Mouse (Mus musculus) A20 (cell line): ENCODE results near the gene Tnfrsf9.

Experiments
- DNase-seq: peaks from one replicate; pipeline ENCODE4 v3.0.0-alpha.2; 2011; ENCODE audit warnings: low read depth, low spot score

Tnfrsf9 gene

GRCm38 (mm10) chr4:150894718-150895501, 19.5 kb upstream of the Tnfrsf9 start:
- no peak for DNase-seq

- no peak for DNase-seq
Observed at GRCm38 (mm10) chr4:150896896-150897624, 17.3 kb upstream of the Tnfrsf9 start.

DNA sequence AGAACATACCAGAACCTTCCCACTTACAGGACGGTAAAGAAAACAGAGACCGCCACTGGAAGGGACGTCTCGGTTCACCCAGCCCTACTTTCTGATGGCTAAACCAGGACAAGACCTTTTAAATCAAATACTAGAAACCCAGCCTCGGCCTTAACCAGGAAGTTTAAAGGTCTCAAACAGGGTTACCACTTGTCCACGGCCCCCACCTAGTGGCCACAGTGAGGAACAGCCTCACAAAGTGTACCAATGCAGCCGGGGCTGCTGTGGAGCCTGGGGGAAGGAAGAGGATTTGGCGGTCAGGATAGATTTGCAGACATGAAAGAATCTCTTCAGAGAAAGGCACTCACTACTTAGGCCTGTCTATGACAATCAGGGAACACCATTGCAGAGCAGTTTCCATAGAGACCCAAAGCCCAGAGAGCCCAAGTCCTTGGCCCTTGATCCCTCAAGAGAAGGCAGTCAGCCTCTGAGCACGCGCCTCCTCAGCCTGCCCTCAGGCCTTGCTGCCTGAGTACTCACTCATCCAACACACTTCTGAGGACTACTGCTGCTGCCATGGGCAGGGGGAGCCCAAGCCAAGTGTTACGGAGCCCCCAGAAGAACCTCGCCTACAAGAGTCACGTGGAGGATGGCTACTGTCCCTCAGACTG, 15.5 kb upstream of the Tnfrsf9 start:
- DNase-seq = peak; percentile 75

GRCm38 (mm10) chr4:150900486-150900885, 13.9 kb upstream of the Tnfrsf9 start:
- no peak for DNase-seq

- peak; percentile 76 for DNase-seq
Observed at GRCm38 (mm10) chr4:150901651-150902050, 12.7 kb upstream of the Tnfrsf9 start.

DNA sequence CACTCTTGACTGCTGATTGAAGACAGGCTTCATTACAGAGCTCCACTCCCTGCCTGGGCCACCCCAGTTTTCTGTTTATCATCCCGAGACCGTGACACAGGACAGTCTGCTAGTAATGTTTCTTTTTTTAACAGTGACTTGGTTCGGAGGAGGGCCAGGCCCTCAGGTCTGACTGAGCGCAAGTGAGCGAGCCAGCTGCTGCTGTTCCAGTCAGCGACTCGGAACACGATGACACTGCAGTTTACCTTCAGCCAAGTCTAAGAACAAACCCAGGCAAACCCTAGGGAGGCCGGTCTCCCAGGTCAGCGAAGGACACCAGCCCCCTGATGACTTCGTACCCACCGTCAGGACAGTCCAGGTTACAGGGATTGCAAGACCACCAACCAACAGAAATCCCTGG, 12.3 kb upstream of the Tnfrsf9 start:
- DNase-seq = no peak

GRCm38 (mm10) chr4:150903091-150903742, 11.1 kb upstream of the Tnfrsf9 start:
- no peak for DNase-seq

DNA sequence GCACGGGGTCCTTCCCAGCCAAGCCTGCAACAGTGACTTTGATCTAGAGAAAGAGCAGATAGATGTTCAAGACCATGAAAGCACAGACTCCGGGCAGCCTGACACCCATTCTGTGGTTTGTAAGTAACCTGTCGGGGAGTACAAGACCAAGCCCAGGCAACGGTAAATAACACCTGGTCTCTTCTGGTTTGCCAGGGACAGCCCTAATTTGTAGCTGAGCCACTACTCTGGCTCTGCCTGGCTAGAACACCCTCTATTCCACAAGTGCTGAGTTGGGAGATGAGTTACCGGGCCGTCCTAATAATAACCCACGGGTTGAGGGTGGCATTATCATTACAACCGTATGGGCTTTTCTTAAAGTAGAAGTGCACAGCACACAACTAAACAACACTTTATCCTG, 7.3 kb upstream of the Tnfrsf9 start:
- DNase-seq = no peak

- peak; percentile 63 for DNase-seq
Observed at GRCm38 (mm10) chr4:150908512-150908911, 5.8 kb upstream of the Tnfrsf9 start.

GRCm38 (mm10) chr4:150909451-150910156, 4.8 kb upstream of the Tnfrsf9 start:
- DNase-seq = peak; percentile 99

DNA sequence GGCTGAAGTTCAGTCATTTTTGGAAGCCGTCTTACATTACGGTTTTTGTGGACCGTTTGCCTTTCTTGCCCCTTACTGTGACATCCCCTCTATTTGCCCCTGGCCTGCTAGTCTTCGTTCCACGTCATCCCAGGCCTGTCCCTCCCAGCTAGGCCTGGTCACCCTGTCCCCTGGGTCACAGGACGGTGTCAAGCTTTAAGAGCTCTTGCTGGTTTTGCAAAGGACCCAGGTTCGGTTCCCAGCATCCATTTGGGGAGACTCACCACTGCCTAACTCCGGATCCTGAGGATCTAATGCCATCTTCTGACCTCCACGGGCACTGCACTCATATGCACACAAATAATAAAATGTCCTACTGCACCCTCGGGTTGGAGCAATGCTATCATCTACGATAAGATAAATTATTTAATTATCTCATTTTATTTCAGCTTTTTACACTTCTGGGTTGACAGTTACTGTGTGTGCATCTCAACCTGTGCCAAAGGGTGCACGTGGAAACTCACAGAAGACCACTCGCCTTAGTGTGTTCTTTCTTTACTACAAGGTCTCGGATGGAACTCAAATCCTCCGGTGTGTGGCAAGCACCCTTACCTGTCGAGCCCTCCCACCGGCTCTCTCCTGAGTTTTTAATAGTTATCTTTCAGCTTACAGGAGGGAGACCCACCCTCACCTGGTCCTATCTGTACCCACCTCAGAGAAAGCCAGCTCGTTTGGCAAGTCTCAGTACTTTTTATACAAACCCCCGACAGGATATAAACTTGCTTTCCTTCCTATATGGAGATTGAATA, 4.0 kb upstream of the Tnfrsf9 start:
- no peak for DNase-seq

DNA sequence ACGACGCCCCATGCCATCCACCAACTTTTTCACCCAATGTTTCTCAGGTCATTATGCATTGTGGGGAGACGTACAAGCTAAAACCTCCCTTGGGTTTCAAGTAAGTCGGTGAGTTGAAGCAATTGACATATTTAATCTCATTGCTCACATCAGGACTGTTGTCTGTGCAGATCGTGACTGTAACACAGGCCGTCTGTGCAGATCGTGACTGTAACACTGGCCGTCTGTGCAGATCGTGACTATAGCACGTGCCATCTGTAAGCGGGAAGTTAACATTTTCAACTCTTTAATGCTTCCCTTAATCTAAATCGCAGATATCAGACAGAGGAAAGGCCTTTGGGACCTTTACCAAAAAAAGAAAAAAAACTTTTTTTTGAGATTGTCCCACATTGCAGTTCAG, 619 bp upstream of the Tnfrsf9 start:
- no peak for DNase-seq

DNA sequence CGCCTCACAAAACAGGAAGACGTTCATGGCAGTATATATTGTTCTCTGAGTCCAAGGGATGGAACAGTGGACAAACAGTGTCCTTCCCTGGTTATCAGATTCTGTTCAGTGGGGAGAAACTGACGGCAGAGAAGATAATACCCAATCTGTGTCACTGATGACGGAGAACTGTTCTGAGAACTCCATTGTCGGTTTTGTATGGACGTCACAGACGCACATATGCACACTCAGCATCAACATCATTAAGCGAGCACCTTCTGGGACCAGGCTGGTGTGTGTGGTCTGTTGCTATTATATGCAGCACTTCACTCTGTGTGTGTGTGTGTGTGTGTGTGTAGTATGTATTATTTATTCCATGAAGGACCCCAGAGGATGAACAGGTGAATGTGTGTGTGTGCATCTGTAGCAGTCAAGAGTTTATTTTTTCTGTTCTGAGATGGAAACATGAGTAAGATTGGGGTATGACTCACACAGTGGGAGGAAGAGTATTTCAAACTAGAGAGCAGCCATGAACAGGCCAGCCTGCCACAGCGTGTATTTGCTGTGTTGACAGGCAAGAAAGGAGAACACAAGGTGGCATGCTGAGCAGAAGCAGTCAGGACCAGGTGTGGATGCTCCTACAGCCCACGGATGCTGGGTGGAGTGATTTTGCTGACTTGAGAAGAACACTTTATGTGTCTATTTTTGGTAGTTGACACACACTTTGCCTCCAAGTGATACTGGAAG, 982 bp downstream of the Tnfrsf9 start:
- peak; percentile 55 for DNase-seq

- DNase-seq = no peak
Observed at GRCm38 (mm10) chr4:150917336-150918027, 3.1 kb downstream of the Tnfrsf9 start.

DNA sequence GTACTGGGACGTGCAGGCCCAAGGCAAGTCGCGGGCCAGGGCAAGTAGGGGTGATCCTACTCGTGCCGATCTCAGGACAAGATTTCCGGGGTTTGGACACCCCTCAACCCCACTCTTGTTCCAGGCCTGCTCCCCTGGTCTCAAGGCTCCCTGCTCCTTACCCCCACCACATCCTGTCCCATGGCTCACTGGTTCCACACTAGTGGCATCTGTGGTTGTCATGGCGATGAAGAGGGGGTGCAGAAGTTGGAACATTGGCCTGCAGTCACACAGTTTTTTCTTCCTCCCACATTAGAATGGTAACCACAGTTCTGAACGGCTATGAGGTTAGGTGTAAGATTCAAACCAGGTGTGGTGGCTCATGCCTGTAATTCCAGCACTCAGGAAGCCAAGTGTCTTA, 6.8 kb downstream of the Tnfrsf9 start:
- DNase-seq = no peak

- no peak for DNase-seq
Observed at GRCm38 (mm10) chr4:150924308-150924707, 9.9 kb downstream of the Tnfrsf9 start.

GRCm38 (mm10) chr4:150924936-150925335, 10.6 kb downstream of the Tnfrsf9 start:
- no peak for DNase-seq

GRCm38 (mm10) chr4:150925923-150926322, 11.6 kb downstream of the Tnfrsf9 start:
- DNase-seq = peak; percentile 71
